Comparison of ENCODE assay signal across 11 mouse cellular contexts in genomic region chr7:145216591-145216990, GRCm38 (mm10). TPM values are rescaled to one million over a fixed set of nuclear protein-coding genes. Genes with fewer than 3 reads are reported as not detected.
DNase-seq lines count a peak whose midpoint lies in the region; ATAC-seq and TF ChIP-seq lines count a peak whose summit lies in the region.
"Had no signal": no experiment of that assay in that cellular context is flagged by ENCODE, and none has a peak within 500 bp of the region (broad histone marks: within the 10 kb centered on the region; RNA-seq: fewer than 3 reads in every experiment).

No protein-coding gene starts in this region.

- peak; percentile 27 for DNase-seq in hindbrain, postnatal 0 days (ENCODE audit: low spot score)
- peak; percentile 50 for DNase-seq in ES-CJ7 (ENCODE audit: low read depth, low spot score)
- DNase-seq in brain, embryonic 14.5 days (ENCODE audit: low read depth), result peak; percentile 39
- no peak for DNase-seq in spleen, postnatal 4 days (ENCODE audit: low spot score in 2 of 2)
- no peak for DNase-seq in layer of hippocampus, adult 9-10 months (ENCODE audit: low spot score)
- DNase-seq: cerebellum, adult 2 months; layer of hippocampus, adult 9-11 months had no signal

- H3K9me3 ChIP-seq in hindbrain, postnatal 0 days (ENCODE audit: low read length), result no peaks in the 10 kb centered on the region
- H3K9me3 ChIP-seq in hindbrain, embryonic 13.5 days, result no peaks in the 10 kb centered on the region
- H3K9me3 ChIP-seq in limb, embryonic 12.5 days, result no peaks in the 10 kb centered on the region; the same call in 1 of the 2 replicates
- H3K9me3 ChIP-seq in forebrain, embryonic 16.5 days (ENCODE audit: control insufficient read depth, low read length), result no peaks in the 10 kb centered on the region

- 48% methylated on average over 1 of the region's 1 CpGs for WGBS in hindbrain, postnatal 0 days
- 40% methylated on average over 1 of the region's 1 CpGs for WGBS in hindbrain, embryonic 13.5 days
- 69% methylated on average over 1 of the region's 1 CpGs for WGBS in limb, embryonic 12.5 days
- WGBS in forebrain, embryonic 16.5 days, result 40% methylated on average over 1 of the region's 1 CpGs

- ATAC-seq in hindbrain, postnatal 0 days, result no peak
- no peak for ATAC-seq in hindbrain, embryonic 13.5 days (ENCODE audit: low FRiP score)
- ATAC-seq in limb, embryonic 12.5 days (ENCODE audit: insufficient number of reproducible peaks, insufficient read depth, low FRiP score, low TSS enrichment, low read depth), result no peak
- ATAC-seq in forebrain, embryonic 16.5 days, result no peak

- no peak overlapping the region for H3K4me3 ChIP-seq in hindbrain, postnatal 0 days (ENCODE audit: low read length)
- H3K4me3 ChIP-seq in hindbrain, embryonic 13.5 days, result no peak overlapping the region
- H3K4me3 ChIP-seq in limb, embryonic 12.5 days (replicated peaks), result no peak overlapping the region
- H3K4me3 ChIP-seq in forebrain, embryonic 16.5 days (replicated peaks; ENCODE audit: low read length), result no peak overlapping the region

- 0 out of 2 replicates have a peak, but pooled peaks cover 3% of the 10 kb centered on the region for H3K4me1 ChIP-seq in hindbrain, postnatal 0 days (ENCODE audit: insufficient read depth, low read length)
- H3K4me1 ChIP-seq in hindbrain, embryonic 13.5 days (replicated peaks), result peaks cover 10% of the 10 kb centered on the region
- peaks cover 20% of the 10 kb centered on the region for H3K4me1 ChIP-seq in limb, embryonic 12.5 days (replicated peaks)
- H3K4me1 ChIP-seq in forebrain, embryonic 16.5 days (replicated peaks; ENCODE audit: control insufficient read depth, insufficient read depth, low read length), result peaks cover 3% of the 10 kb centered on the region

- no peak for TF ChIP-seq POLR2A in brain, embryonic 14.5 days (IDR thresholded peaks at IDR 0.05; ENCODE audit: borderline replicate concordance, extremely low read depth, insufficient read depth, insufficient read length, poor library complexity, severe bottlenecking)

- H3K27ac ChIP-seq in hindbrain, postnatal 0 days, result no peak overlapping the region
- H3K27ac ChIP-seq in hindbrain, embryonic 13.5 days, result no peak overlapping the region
- 0 out of 2 replicates have a peak overlapping the region, but pooled peaks have one; percentile 1 for H3K27ac ChIP-seq in limb, embryonic 12.5 days
- H3K27ac ChIP-seq in forebrain, embryonic 16.5 days (ENCODE audit: low read length), result no peak overlapping the region

- H3K36me3 ChIP-seq in hindbrain, postnatal 0 days (ENCODE audit: insufficient read depth, low read length), result no peaks in the 10 kb centered on the region
- no peaks in the 10 kb centered on the region for H3K36me3 ChIP-seq in hindbrain, embryonic 13.5 days
- no peaks in the 10 kb centered on the region for H3K36me3 ChIP-seq in limb, embryonic 12.5 days
- no peaks in the 10 kb centered on the region for H3K36me3 ChIP-seq in forebrain, embryonic 16.5 days (ENCODE audit: control insufficient read depth, insufficient read depth)

- H3K27me3 ChIP-seq in hindbrain, postnatal 0 days (ENCODE audit: insufficient read depth, low read length), result no peaks in the 10 kb centered on the region
- H3K27me3 ChIP-seq in hindbrain, embryonic 13.5 days, result no peaks in the 10 kb centered on the region
- H3K27me3 ChIP-seq in limb, embryonic 12.5 days, result no peaks in the 10 kb centered on the region
- no peaks in the 10 kb centered on the region for H3K27me3 ChIP-seq in forebrain, embryonic 16.5 days (replicated peaks; ENCODE audit: control insufficient read depth, insufficient read depth, low read length)

- peak; percentile 57 for TF ChIP-seq CTCF in hindbrain, postnatal 0 days (IDR thresholded peaks at IDR 0.05; ENCODE audit: low read depth)
- peak; percentile 41; the same call in 1 of the 2 replicates for TF ChIP-seq CTCF in brain, embryonic 14.5 days (IDR thresholded peaks at IDR 0.05; ENCODE audit: borderline replicate concordance, extremely low read depth, insufficient read depth, insufficient read length)

- no peak overlapping the region for H3K9ac ChIP-seq in hindbrain, postnatal 0 days (replicated peaks; ENCODE audit: low read length)
- H3K9ac ChIP-seq in hindbrain, embryonic 13.5 days, result no peak overlapping the region
- no peak overlapping the region for H3K9ac ChIP-seq in limb, embryonic 12.5 days (replicated peaks)
- no peak overlapping the region for H3K9ac ChIP-seq in forebrain, embryonic 16.5 days (replicated peaks; ENCODE audit: low read depth, low read length)

- no peak overlapping the region for H3K4me2 ChIP-seq in hindbrain, postnatal 0 days (ENCODE audit: low read depth, low read length)
- no peak overlapping the region for H3K4me2 ChIP-seq in hindbrain, embryonic 13.5 days
- H3K4me2 ChIP-seq in limb, embryonic 12.5 days, result no peak overlapping the region
- H3K4me2 ChIP-seq in forebrain, embryonic 16.5 days (ENCODE audit: low read length), result no peak overlapping the region

RNA-seq across cellular contexts. Expression of gene 1810010D01Rik, which starts 8.7 kb away (rescaled TPM):
- total RNA-seq in hindbrain, postnatal 0 days (2014; rRNA removed), result 1.6 TPM in 1 of 2 replicates, not detected in the other
- polyA plus RNA-seq in hindbrain, postnatal 0 days (2015; fragmentation: Nextera tagmentation; extraction: Ambion mirVana), result 0.20 TPM in 1 of 2 replicates, not detected in the other
- 0.38 TPM in 1 of 2 replicates, not detected in the other for polyA plus RNA-seq in hindbrain, embryonic 13.5 days (2015; fragmentation: Nextera tagmentation; extraction: Ambion mirVana)
- 1.2 and 1.6 TPM in 2 replicates for polyA plus RNA-seq in brain, embryonic 14.5 days (2012; rRNA removed)
- 0.41 TPM in 1 of 2 replicates, not detected in the other for polyA plus RNA-seq in limb, embryonic 12.5 days (2016; fragmentation: Nextera tagmentation; extraction: Ambion mirVana)
- polyA plus RNA-seq in forebrain, embryonic 16.5 days (2015; fragmentation: Nextera tagmentation; extraction: Ambion mirVana), result not detected in 2 replicates
- total RNA-seq: megakaryocyte, adult 5-6 weeks had no signal

Comparison
In these comparisons a context has a peak if more than half of its experiments do, and no peak if none do; other contexts are left out.
1. DNase-seq: peak in hindbrain, postnatal 0 days (single experiment), ES-CJ7 (single experiment) and brain, embryonic 14.5 days (single experiment); none in spleen, postnatal 4 days (0 of 2) and layer of hippocampus, adult 9-10 months (single experiment).